Mouse (Mus musculus): Measurements from ENCODE around the gene Gm10134.

- TF ChIP-seq CTCF (IDR thresholded peaks at IDR 0.05; ENCODE audit: borderline replicate concordance, extremely low read depth, insufficient read depth, insufficient read length) (no peak), POLR2A (IDR thresholded peaks at IDR 0.05; ENCODE audit: borderline replicate concordance, extremely low read depth, insufficient read depth, insufficient read length, poor library complexity, severe bottlenecking) (no peak)
These were observed 29.3 kb downstream of the Gm10134 start for GRCm38 (mm10) chr2:28535263-28535540.

All from brain, embryonic 14.5 days (tissue).